Mouse (Mus musculus) CH12.LX (cell line): ENCODE results near the gene Nlrc3. TPM values are rescaled to one million over a fixed set of nuclear protein-coding genes. Genes with fewer than 3 reads are reported as not detected.

ENCODE experiments used
- DNase-seq: peaks from one replicate; pipeline ENCODE4 v3.0.0-alpha.2; 2013; ENCODE audit errors: extremely low read depth
- H3K27ac ChIP-seq: 2 replicates; pipeline ENCODE4 v1.5.1; 2012; ENCODE audit warnings: low read depth, mild to moderate bottlenecking, control low read depth, moderate library complexity; ENCODE audit not compliant: insufficient read depth
- H3K27me3 ChIP-seq: replicated peaks from 2 replicates; pipeline ENCODE3; 2012; ENCODE audit warnings: inconsistent platforms
- H3K36me3 ChIP-seq, 2 experiments: replicated peaks in 1 of 2; 2 replicates each; pipeline versions ENCODE3 to v1.6.1; 2012; ENCODE audit warnings: inconsistent platforms in 1 of 2, low read length in 1 of 2, mild to moderate bottlenecking in 1 of 2, mixed read lengths in 1 of 2, moderate library complexity in 1 of 2; ENCODE audit not compliant: control insufficient read depth in 1 of 2, insufficient read depth in 1 of 2
- H3K4me1 ChIP-seq, 2 experiments: 2 replicates each; pipeline ENCODE4 v1.6.1; 2012; ENCODE audit warnings: inconsistent platforms in 1 of 2, moderate library complexity in 1 of 2; ENCODE audit not compliant: insufficient read depth in 2 of 2, control insufficient read depth in 1 of 2
- H3K4me2 ChIP-seq: 2 replicates; pipeline ENCODE4 v1.6.1; 2012; ENCODE audit warnings: low read depth, mild to moderate bottlenecking, control low read depth; ENCODE audit not compliant: poor library complexity, insufficient read depth, severe bottlenecking
- H3K4me3 ChIP-seq, 3 experiments: fragments of 150-350 bp in 1 of 3; sonication (generic) in 1 of 3; replicated peaks in 1 of 3; 2 replicates each; pipeline versions ENCODE3 to v1.5.1; 2011 to 2012; ENCODE audit warnings: low read depth in 2 of 3, low read length in 2 of 3, mild to moderate bottlenecking in 2 of 3, moderate library complexity in 2 of 3, control low read depth in 1 of 3, improper control_type of control experiment in 1 of 3, inconsistent platforms in 1 of 3, mixed read lengths in 1 of 3; ENCODE audit not compliant: poor library complexity in 1 of 3
- H3K79me2 ChIP-seq: replicated peaks from 2 replicates; pipeline ENCODE4 v1.6.1; 2012; ENCODE audit warnings: mild to moderate bottlenecking, moderate library complexity; ENCODE audit not compliant: control insufficient read depth, poor library complexity, insufficient read depth, severe bottlenecking; ENCODE audit errors: extremely low read depth
- H3K9ac ChIP-seq: 2 replicates; pipeline ENCODE4 v1.6.1; 2012; ENCODE audit warnings: low read depth, mild to moderate bottlenecking, control low read depth, moderate library complexity; ENCODE audit not compliant: insufficient read depth
- H3K9me3 ChIP-seq: replicated peaks from 2 replicates; pipeline ENCODE3; 2012; ENCODE audit warnings: low read length, inconsistent platforms, mixed read lengths
- CTCF ChIP-seq, 2 experiments: IDR thresholded peaks in 1 of 2; conservative IDR thresholded peaks in 1 of 2; 2 replicates each; pipeline ENCODE4 v1.5.1; 2011 to 2012; ENCODE audit warnings: low read depth in 2 of 2, low read length in 2 of 2, improper control_type of control experiment in 1 of 2, inconsistent platforms in 1 of 2, mild to moderate bottlenecking in 1 of 2, moderate library complexity in 1 of 2
- ELF1 ChIP-seq: IDR thresholded peaks from 2 replicates; pipeline ENCODE4 v1.6.1; 2014; ENCODE audit warnings: low read depth, mild to moderate bottlenecking, inconsistent platforms, low read length, improper control_type of control experiment
- ETS1 ChIP-seq: conservative IDR thresholded peaks from 2 replicates; pipeline ENCODE4 v1.6.1; 2012; ENCODE audit warnings: low read depth, mild to moderate bottlenecking, inconsistent platforms, low read length, improper control_type of control experiment, moderate library complexity
- IRF4 ChIP-seq: IDR thresholded peaks from 2 replicates; pipeline ENCODE4 v1.6.1; 2014; ENCODE audit warnings: low read depth, mild to moderate bottlenecking, inconsistent platforms, low read length, improper control_type of control experiment
- JUND ChIP-seq: conservative IDR thresholded peaks from 2 replicates; pipeline ENCODE4 v1.6.1; 2011; ENCODE audit warnings: low read depth, low read length, improper control_type of control experiment
- KAT2A ChIP-seq: IDR thresholded peaks from 2 replicates; pipeline ENCODE4 v1.6.1; 2012; ENCODE audit warnings: low read length, improper control_type of control experiment, inconsistent platforms; ENCODE audit not compliant: insufficient replicate concordance
- MAFK ChIP-seq: IDR thresholded peaks from 2 replicates; pipeline ENCODE4 v1.6.1; 2011; ENCODE audit warnings: low read length, improper control_type of control experiment; ENCODE audit not compliant: insufficient replicate concordance
- MAX ChIP-seq: IDR thresholded peaks from 2 replicates; pipeline ENCODE4 v1.6.1; 2011; ENCODE audit warnings: low read length, improper control_type of control experiment
- MAZ ChIP-seq: IDR thresholded peaks from 2 replicates; pipeline ENCODE4 v1.6.1; 2012; ENCODE audit warnings: low read depth, mild to moderate bottlenecking, inconsistent platforms, low read length, improper control_type of control experiment, moderate library complexity
- MEF2A ChIP-seq: IDR thresholded peaks from 2 replicates; pipeline ENCODE4 v1.6.1; 2014; ENCODE audit warnings: low read depth, mild to moderate bottlenecking, inconsistent platforms, low read length, improper control_type of control experiment, borderline replicate concordance
- MXI1 ChIP-seq: IDR thresholded peaks from 2 replicates; pipeline ENCODE4 v1.6.1; 2011; ENCODE audit warnings: mild to moderate bottlenecking, low read depth, low read length, improper control_type of control experiment
- MYC ChIP-seq: IDR thresholded peaks from 2 replicates; pipeline ENCODE4 v1.6.1; 2011; ENCODE audit warnings: low read depth, mild to moderate bottlenecking, improper control_type of control experiment, low read length
- POLR2A ChIP-seq: IDR thresholded peaks from 2 replicates; pipeline ENCODE4 v1.6.1; 2011; ENCODE audit warnings: low read depth, mild to moderate bottlenecking, improper control_type of control experiment, low read length
- POLR2AphosphoS2 ChIP-seq: IDR thresholded peaks from 2 replicates; pipeline ENCODE4 v1.6.1; 2011; ENCODE audit warnings: low read depth, low read length, improper control_type of control experiment
- RAD21 ChIP-seq: IDR thresholded peaks from 2 replicates; pipeline ENCODE4 v1.6.1; 2011; ENCODE audit warnings: low read depth, mild to moderate bottlenecking, low read length, improper control_type of control experiment, moderate library complexity
- RCOR1 ChIP-seq: conservative IDR thresholded peaks from 2 replicates; pipeline ENCODE4 v1.6.1; 2012; ENCODE audit warnings: low read depth, mild to moderate bottlenecking, inconsistent platforms, low read length, improper control_type of control experiment
- SMC3 ChIP-seq: IDR thresholded peaks from 2 replicates; pipeline ENCODE4 v1.6.1; 2011; ENCODE audit warnings: low read depth, low read length, improper control_type of control experiment
- USF1 ChIP-seq: IDR thresholded peaks from 2 replicates; pipeline ENCODE4 v1.6.1; 2014; ENCODE audit warnings: low read depth, mild to moderate bottlenecking, inconsistent platforms, low read length, improper control_type of control experiment
- ZC3H11A ChIP-seq: IDR thresholded peaks from 2 replicates; pipeline ENCODE4 v1.6.1; 2012; ENCODE audit warnings: low read depth, mild to moderate bottlenecking, inconsistent platforms, low read length, improper control_type of control experiment
- ZNF384 ChIP-seq: IDR thresholded peaks from 2 replicates; pipeline ENCODE4 v1.6.1; 2012; ENCODE audit warnings: low read depth, low read length, improper control_type of control experiment, inconsistent platforms
- dilution Hi-C: fragments of 300-500 bp; cut with MboI; formaldehyde crosslinking; loops from 2 replicates; pipeline ENCODE4 v1.14.3; 2020; ENCODE audit warnings: low sequenced_read_pairs; ENCODE audit not compliant: extremely low pct_unique_long_range_greater_than_20kb, extremely low pct_ligation_motif_present
- in situ Hi-C: fragments of 300-500 bp; cut with MboI; formaldehyde crosslinking; loops from 3 replicates; pipeline ENCODE4 v1.14.3; 2019; ENCODE audit warnings: low sequenced_read_pairs, low pct_ligation_motif_present, low pct_unique_long_range_greater_than_20kb, mixed read lengths
- polyA plus RNA-seq: library from polyadenylated mRNA; unstranded; fragments of >175 nt; gene quantifications from 2 replicates; pipeline ENCODE4 v1.2.1, GENCODE M21; 2012; ENCODE audit warnings: low read depth; ENCODE audit not compliant: insufficient read length
- total RNA-seq, 2 experiments: library from RNA; depleted of rRNA; stranded (reverse); fragments of 300-350 nt in 1 of 2; fragments of >200 nt in 1 of 2; gene quantifications; 2 replicates each; pipeline ENCODE4 v1.2.3; 2012 to 2014

Nlrc3 gene
- total and polyA plus RNA-seq, 3 experiments: 0.13 to 0.69 TPM; not detected in 1

DNA sequence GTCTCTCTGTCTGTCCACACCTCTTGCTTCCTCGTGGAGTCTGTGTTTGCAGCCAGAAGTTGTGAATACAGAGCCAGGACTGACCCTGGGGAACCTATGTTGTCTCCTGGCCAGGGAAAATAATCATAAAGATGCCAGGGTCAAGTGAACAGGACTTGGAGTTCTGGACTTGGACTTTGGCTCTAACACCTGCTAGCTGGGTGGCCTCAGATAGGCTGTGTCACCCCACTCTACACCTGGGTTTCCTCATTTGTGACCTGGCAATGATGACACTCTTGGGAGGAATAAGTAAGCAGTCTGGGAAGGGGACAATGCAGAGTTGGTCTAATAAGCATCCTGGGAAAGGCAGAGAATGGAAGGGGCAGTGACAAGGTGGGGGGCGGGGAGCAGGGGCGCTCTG lies 10.9 kb downstream of the Nlrc3 start (continued):
- TF ChIP-seq MEF2A (no peak), CTCF (conservative IDR thresholded peaks at IDR 0.05 in 1 of 2, IDR thresholded peaks at IDR 0.05 in 1 of 2; ENCODE audit: low read depth in 2 of 2, low read length in 2 of 2) (no peak), ETS1 (no peak)

DNA sequence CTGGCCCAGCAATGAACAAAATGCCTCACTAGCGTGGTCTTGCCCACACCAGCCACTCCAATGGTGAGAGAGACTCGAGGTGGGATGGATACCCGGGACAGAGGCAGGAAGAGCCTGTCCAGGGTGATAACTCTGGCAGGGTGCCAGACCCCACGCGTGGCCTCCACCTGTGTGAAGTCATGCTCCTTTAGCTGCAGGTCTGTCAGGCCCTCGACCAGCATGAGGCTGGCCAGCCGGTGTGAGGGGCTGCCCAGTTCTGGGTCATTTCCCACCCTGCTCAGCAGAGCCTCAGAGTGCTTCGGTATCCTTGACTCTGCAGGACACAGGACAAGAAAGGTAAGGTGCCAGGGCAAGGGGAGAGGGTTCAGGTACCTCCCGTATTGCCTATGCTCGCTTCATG lies 11.4 kb downstream of the Nlrc3 start:
- H3K9me3 ChIP-seq: no peaks in the 10 kb centered on the region
- TF ChIP-seq RCOR1: no peak
- TF ChIP-seq MYC: no peak
- peaks cover 2% of the 10 kb centered on the region for H3K27me3 ChIP-seq
- in situ Hi-C loops (no loop called here), dilution Hi-C loops (no loop called here)
- no peak overlapping the region for H3K4me3 ChIP-seq
- no peaks in the 10 kb centered on the region for H3K36me3 ChIP-seq
- H3K9ac ChIP-seq: no peak overlapping the region
- H3K27ac ChIP-seq: no peak overlapping the region
- H3K79me2 ChIP-seq: no peaks in the 10 kb centered on the region
- no peak overlapping the region for H3K4me2 ChIP-seq
- 0 out of 4 replicates have a peak, but pooled peaks cover 0 to 2% of the 10 kb centered on the region in 2 experiments for H3K4me1 ChIP-seq
- no peak for DNase-seq

DNA sequence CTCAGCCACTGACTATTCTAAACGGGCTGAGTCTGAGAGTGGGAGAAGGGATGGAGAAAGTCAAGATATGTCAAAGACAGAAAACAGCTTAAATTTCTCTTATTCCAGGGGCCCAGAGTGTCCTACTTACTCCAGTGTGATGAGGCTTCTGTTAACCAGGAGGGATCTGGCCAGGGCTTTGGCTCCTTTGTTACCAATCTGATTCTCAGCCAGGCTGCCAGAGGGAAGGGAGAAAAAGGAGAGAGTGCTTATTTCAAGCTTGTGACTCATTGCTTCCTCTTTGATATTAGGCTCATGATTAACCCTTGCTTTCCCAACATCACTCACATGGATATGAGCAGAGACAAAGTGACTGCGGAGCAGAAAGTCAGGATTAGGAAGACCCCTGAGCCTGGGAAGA lies 17.2 kb downstream of the Nlrc3 start:
- Histone ChIP-seq H3K36me3 (no peaks in the 10 kb centered on the region), H3K9ac (no peak overlapping the region), H3K4me1 (peaks cover 0 to 3% of the 10 kb centered on the region in 2 experiments; a peak in 1 of 4 replicates), H3K4me3 (no peak overlapping the region), H3K79me2 (no peaks in the 10 kb centered on the region), H3K27ac (no peak overlapping the region), H3K4me2 (no peak overlapping the region), H3K27me3 (peaks cover 2% of the 10 kb centered on the region), H3K9me3 (no peaks in the 10 kb centered on the region)
- in situ Hi-C loops: no loop called here
- DNase-seq: no peak
- dilution Hi-C loops: no loop called here
- no peak for TF ChIP-seq ELF1
- TF ChIP-seq ZC3H11A: no peak
- TF ChIP-seq ZNF384: no peak
- TF ChIP-seq MAZ: no peak
- no peak for TF ChIP-seq POLR2AphosphoS2
- no peak for TF ChIP-seq KAT2A
- no peak for TF ChIP-seq MAFK
- TF ChIP-seq IRF4: no peak
- no peak for TF ChIP-seq MEF2A
- TF ChIP-seq POLR2A: no peak
- no peak for TF ChIP-seq USF1
- TF ChIP-seq JUND: no peak
- no peak for TF ChIP-seq MXI1
- no peak for TF ChIP-seq CTCF (conservative IDR thresholded peaks at IDR 0.05 in 1 of 2, IDR thresholded peaks at IDR 0.05 in 1 of 2; ENCODE audit: low read depth in 2 of 2, low read length in 2 of 2)
- no peak for TF ChIP-seq MAX
- TF ChIP-seq SMC3: no peak
- no peak for TF ChIP-seq RAD21
